Mouse (Mus musculus) left cerebral cortex, adult 9 months (tissue): ENCODE measurements around the gene 9330182O14Rik.

ENCODE experiments used
- DNase-seq, 2 experiments: peaks; one replicate each; pipeline ENCODE4 v3.0.0; 2022; ENCODE audit warnings: low spot score in 2 of 2

The 9330182O14Rik gene

GRCm38 (mm10) chr15:40134152-40134792, at the start of gene 9330182O14Rik:
9330182O14Rik (plus strand) TSS chr15:40134365.
- no peak for DNase-seq

- no peak for DNase-seq
Measured at GRCm38 (mm10) chr15:40103304-40103703, 30.9 kb upstream of the 9330182O14Rik start.

GRCm38 (mm10) chr15:40105712-40106111, 28.5 kb upstream of the 9330182O14Rik start:
- no peak for DNase-seq

- DNase-seq, result no peak
Measured at GRCm38 (mm10) chr15:40113888-40114576, 20.1 kb upstream of the 9330182O14Rik start.

GRCm38 (mm10) chr15:40114600-40115271, 19.4 kb upstream of the 9330182O14Rik start:
- DNase-seq, result peak; percentile 33 to 61

- no peak for DNase-seq
Measured at GRCm38 (mm10) chr15:40116396-40116795, 17.8 kb upstream of the 9330182O14Rik start.

GRCm38 (mm10) chr15:40124211-40124953, 9.8 kb upstream of the 9330182O14Rik start:
- DNase-seq, result no peak

- DNase-seq, result no peak
Measured at GRCm38 (mm10) chr15:40129496-40129895, 4.7 kb upstream of the 9330182O14Rik start.

GRCm38 (mm10) chr15:40130880-40131478, 3.2 kb upstream of the 9330182O14Rik start:
- DNase-seq, result peak in 1 of 2 experiments; percentile 82

GRCm38 (mm10) chr15:40132408-40132807, 1.8 kb upstream of the 9330182O14Rik start:
- no peak for DNase-seq

GRCm38 (mm10) chr15:40144221-40144620, 10.1 kb downstream of the 9330182O14Rik start:
- peak in 1 of 2 experiments; percentile 53 for DNase-seq

- no peak for DNase-seq
Measured at GRCm38 (mm10) chr15:40157683-40158082, 23.5 kb downstream of the 9330182O14Rik start.

- DNase-seq, result peak in 1 of 2 experiments; percentile 75
Measured at GRCm38 (mm10) chr15:40166560-40167275, 32.6 kb downstream of the 9330182O14Rik start.

- no peak for DNase-seq
Measured at GRCm38 (mm10) chr15:40167276-40168139, 33.3 kb downstream of the 9330182O14Rik start.

- DNase-seq, result no peak
Measured at GRCm38 (mm10) chr15:40168140-40168688, 34.0 kb downstream of the 9330182O14Rik start.

GRCm38 (mm10) chr15:40169061-40169460, 34.9 kb downstream of the 9330182O14Rik start:
- DNase-seq, result no peak

- DNase-seq, result no peak
Measured at GRCm38 (mm10) chr15:40169705-40170104, 35.5 kb downstream of the 9330182O14Rik start.

GRCm38 (mm10) chr15:40179423-40179822, 45.3 kb downstream of the 9330182O14Rik start:
- DNase-seq, result no peak

GRCm38 (mm10) chr15:40187017-40187416, 52.9 kb downstream of the 9330182O14Rik start:
- no peak for DNase-seq
